Mouse (Mus musculus) forebrain, embryonic 12.5 days (tissue): ENCODE data around the gene Syde2. TPM values are rescaled to one million over a fixed set of nuclear protein-coding genes. Genes with fewer than 3 reads are reported as not detected.

ENCODE experiments used
- ATAC-seq: fragments of 200-750 bp; cut with Nextera tagmentation; 2 replicates; pipeline ENCODE4 v1.8.0; 2017; ENCODE audit warnings: moderate TSS enrichment; ENCODE audit not compliant: low FRiP score
- H3K27ac ChIP-seq: fragments of 300-500 bp; sonication (generic); 2 replicates; pipeline ENCODE4 v1.5.1; 2016; ENCODE audit warnings: mild to moderate bottlenecking
- H3K27me3 ChIP-seq: fragments of 300-500 bp; sonication (generic); 2 replicates; pipeline ENCODE4 v1.6.1; 2016; ENCODE audit warnings: mild to moderate bottlenecking
- H3K36me3 ChIP-seq: fragments of 300-500 bp; sonication (generic); replicated peaks from 2 replicates; pipeline ENCODE4 v1.6.1; 2016; ENCODE audit warnings: mild to moderate bottlenecking
- H3K4me1 ChIP-seq: fragments of 300-500 bp; sonication (generic); 2 replicates; pipeline ENCODE4 v1.6.1; 2016
- H3K4me2 ChIP-seq: fragments of 300-500 bp; sonication (generic); 2 replicates; pipeline ENCODE4 v1.6.1; 2016; ENCODE audit warnings: mild to moderate bottlenecking, moderate library complexity
- H3K4me3 ChIP-seq: fragments of 300-500 bp; sonication (generic); replicated peaks from 2 replicates; pipeline ENCODE4 v1.5.1; 2016; ENCODE audit warnings: mild to moderate bottlenecking
- H3K9ac ChIP-seq: fragments of 300-500 bp; sonication (generic); 2 replicates; pipeline ENCODE4 v1.6.1; 2016; ENCODE audit warnings: mild to moderate bottlenecking
- H3K9me3 ChIP-seq: fragments of 300-500 bp; sonication (generic); 2 replicates; pipeline ENCODE4 v1.6.1; 2016
- WGBS: fragments of 180-500 bp; shearing (Covaris S2); methylation state at CpG from one replicate; pipeline ENCODE4 v1.1.7; 2016; 5-methylcytosine and 5-hydroxymethylcytosine counted together
- polyA plus RNA-seq: library from polyadenylated mRNA; unstranded; fragments of >200 nt; fragmentation: Nextera tagmentation; extraction: Ambion mirVana; gene quantifications from 2 replicates; pipeline ENCODE4 v1.2.1, GENCODE M21; 2016

Gene Syde2
- polyA plus RNA-seq = 0.97 and 1.5 TPM in 2 replicates

DNA sequence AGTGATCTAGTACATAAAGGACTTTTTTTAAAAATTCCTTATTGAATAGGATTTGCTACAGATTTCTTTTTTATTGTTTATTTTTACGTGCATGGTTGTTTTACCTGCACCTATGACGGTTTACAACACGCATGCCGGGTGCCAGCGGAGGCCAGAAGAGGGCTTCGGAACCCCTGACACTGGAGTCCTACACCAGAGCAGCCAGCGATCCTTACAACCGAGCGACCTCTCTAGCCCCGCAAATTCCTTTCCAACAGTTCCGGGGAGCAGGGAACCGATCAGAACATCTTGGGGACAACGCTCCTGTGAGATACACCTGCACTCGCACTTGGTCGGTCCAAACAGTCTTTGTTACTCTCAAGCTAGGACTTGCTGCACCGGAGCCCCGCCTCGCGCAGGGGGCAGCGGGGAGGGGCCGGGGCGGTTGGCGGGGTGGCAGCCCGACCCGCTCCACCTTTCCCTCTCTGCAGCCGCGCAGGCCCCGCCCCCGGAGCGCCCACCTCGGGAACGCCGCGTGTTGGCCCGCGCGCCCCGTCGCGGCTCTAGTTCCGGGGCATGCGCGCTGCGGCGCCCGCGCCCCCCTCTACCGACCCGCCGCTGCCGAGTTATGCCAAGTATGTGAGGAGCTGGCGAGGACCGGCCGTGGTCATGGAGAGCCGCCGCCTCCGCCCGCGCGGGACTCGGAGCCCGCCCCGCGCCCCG lies at the start of gene Syde2:
Syde2 (plus strand) TSS at position 603 of the 702 bp plus-strand sequence.
- no peaks in the 10 kb centered on the region for H3K9me3 ChIP-seq
- ATAC-seq = peak; percentile 89
- peak within 1 kb of the TSS; percentile 84 for H3K4me2 ChIP-seq
- H3K9ac ChIP-seq = peak within 1 kb of the TSS; percentile 72
- H3K4me3 ChIP-seq = peak within 1 kb of the TSS; percentile 74
- H3K27me3 ChIP-seq = peaks cover 18% of the 10 kb centered on the region
- under 1% methylated on average over 61 of the region's 65 CpGs for WGBS
- peak within 1 kb of the TSS; percentile 68; the same call in 1 of the 2 replicates for H3K27ac ChIP-seq
- H3K36me3 ChIP-seq = no peaks in the 10 kb centered on the region
- H3K4me1 ChIP-seq = peaks cover 24% of the 10 kb centered on the region

DNA sequence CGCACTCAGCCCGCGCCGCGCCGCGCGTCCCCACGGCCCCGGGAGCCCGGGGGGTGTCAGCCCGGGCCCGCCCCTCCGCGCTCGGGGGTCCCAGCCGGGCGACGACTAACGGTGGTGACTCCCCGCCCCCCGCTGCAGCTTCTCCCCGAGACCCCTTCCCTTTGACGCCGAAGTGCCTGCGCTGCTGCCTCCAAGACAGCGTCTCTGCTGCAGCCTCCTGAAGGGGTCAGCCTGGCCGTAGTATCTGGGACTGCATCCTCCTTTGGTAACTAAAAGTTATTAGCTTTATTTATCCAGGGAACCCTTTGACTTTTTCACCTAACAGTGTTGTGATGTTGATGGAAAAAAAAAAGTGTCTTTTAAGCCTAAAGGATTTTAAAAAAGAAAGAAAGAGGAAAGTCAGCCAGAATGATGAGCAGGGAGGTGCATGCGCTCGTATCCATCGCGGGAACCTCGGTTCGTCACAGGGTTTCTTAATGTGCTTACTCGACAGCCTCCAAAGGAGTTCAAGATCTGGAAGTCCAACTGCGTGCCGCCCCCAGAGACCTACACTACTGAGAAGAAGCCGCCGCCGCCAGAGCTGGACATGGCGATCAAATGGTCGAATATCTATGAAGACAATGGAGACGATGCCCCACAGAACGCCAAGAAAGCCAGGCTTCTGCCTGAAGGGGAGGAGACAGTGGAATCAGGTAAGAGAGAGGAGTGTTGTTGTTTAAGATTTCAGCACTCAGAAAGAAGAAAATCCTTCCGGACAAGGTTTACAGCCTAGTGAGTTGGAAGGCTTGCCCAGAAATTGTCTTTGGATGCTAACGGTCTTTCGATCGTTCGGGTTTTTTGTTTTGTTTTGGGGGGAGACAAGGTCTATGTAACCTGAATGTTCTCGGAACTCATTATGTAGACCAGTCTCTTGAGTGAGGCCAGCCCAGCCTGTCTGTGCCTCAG lies 49.0 kb upstream of the Syde2 start:
- peak overlapping the region; percentile 64 for H3K4me2 ChIP-seq
- peaks cover 21% of the 10 kb centered on the region for H3K4me1 ChIP-seq
- H3K27ac ChIP-seq = peak overlapping the region; percentile 80
- peak; percentile 27 for ATAC-seq
- H3K36me3 ChIP-seq = peaks cover 24% of the 10 kb centered on the region
- H3K9ac ChIP-seq = peak overlapping the region; percentile 93
- H3K9me3 ChIP-seq = no peaks in the 10 kb centered on the region
- H3K4me3 ChIP-seq = peak overlapping the region; percentile 94
- no peaks in the 10 kb centered on the region for H3K27me3 ChIP-seq
- WGBS = 26% methylated on average over 37 of the region's 50 CpGs

DNA sequence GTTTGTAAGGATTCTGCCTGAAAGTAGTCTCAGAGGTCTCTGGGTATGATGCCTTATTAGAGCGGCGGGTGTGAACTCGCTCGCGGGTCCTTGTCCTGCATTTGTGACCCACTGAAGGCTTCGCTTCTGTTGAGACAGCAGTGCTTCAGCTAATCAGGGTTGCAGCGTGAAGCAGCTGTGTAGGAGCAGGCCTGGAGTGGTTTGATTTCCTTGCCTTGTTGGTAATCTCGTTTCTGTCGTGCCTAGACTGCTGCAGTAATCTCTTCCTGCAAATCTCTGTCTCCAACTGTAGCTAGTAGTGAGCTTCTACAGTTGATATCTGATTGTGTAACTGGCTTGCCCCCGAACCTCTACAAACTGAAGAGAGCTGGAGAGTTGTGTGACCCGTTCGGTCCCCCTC lies 48.3 kb upstream of the Syde2 start:
- Histone ChIP-seq H3K4me2 (peak overlapping the region; percentile 64), H3K9ac (peak overlapping the region; percentile 93; the same call in 1 of the 2 replicates), H3K27me3 (no peaks in the 10 kb centered on the region), H3K27ac (no peak overlapping the region), H3K36me3 (peaks cover 27% of the 10 kb centered on the region), H3K4me1 (peaks cover 21% of the 10 kb centered on the region), H3K9me3 (no peaks in the 10 kb centered on the region), H3K4me3 (peak overlapping the region; percentile 94)
- 89% methylated on average over 12 of the region's 12 CpGs for WGBS
- no peak for ATAC-seq

DNA sequence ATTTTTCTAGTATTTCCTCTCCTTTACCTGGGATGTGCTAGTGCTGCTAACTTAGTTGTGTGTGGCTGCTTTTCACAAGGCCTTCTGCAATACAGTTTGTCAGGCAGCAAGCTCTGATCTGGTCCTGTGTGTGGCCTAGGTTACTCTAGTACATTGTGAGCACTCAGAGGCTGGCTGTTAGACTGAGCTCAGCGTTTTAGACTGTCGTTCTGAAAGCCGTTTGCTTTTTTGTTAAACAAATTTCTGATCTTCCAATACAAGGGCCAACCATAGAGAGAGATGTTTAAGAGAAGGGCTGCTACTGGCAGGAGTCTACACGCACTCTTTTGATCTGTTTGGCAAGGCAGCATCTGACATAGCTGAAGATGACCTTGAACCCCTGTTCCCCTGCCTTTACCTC lies 47.7 kb upstream of the Syde2 start:
- Histone ChIP-seq H3K9me3 (no peaks in the 10 kb centered on the region), H3K27ac (no peak overlapping the region), H3K4me3 (no peak overlapping the region), H3K4me2 (0 out of 2 replicates have a peak overlapping the region, but pooled peaks have one; percentile 64), H3K9ac (no peak overlapping the region), H3K36me3 (peaks cover 32% of the 10 kb centered on the region), H3K27me3 (no peaks in the 10 kb centered on the region), H3K4me1 (peaks cover 21% of the 10 kb centered on the region)
- WGBS = 89% methylated on average over 4 of the region's 4 CpGs
- ATAC-seq = no peak

DNA sequence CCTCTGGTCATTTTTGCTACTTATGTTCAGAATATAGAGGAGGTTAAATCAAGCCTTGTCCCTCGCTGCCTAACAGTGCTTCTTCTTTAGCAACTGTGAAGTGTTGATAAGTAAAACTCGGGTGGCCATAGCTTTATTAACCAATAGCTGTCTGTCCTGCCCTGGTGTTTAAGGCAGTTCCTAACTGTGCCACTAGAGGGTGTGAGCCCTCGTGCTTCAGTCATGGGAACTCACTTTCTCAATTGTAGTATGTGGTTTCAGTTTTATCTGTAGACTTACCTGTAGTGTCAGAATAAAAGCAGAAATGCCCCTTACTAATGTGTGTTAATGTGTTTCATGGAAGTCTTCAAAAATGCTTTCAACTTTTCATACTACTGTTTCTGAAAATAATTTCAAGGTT lies 45.7 kb upstream of the Syde2 start:
- no peak for ATAC-seq
- Histone ChIP-seq H3K4me2 (no peak overlapping the region), H3K27me3 (no peaks in the 10 kb centered on the region), H3K36me3 (peaks cover 36% of the 10 kb centered on the region), H3K27ac (no peak overlapping the region), H3K4me1 (peaks cover 21% of the 10 kb centered on the region), H3K4me3 (no peak overlapping the region), H3K9ac (no peak overlapping the region), H3K9me3 (no peaks in the 10 kb centered on the region)
- WGBS = 21% methylated on average over 3 of the region's 3 CpGs

DNA sequence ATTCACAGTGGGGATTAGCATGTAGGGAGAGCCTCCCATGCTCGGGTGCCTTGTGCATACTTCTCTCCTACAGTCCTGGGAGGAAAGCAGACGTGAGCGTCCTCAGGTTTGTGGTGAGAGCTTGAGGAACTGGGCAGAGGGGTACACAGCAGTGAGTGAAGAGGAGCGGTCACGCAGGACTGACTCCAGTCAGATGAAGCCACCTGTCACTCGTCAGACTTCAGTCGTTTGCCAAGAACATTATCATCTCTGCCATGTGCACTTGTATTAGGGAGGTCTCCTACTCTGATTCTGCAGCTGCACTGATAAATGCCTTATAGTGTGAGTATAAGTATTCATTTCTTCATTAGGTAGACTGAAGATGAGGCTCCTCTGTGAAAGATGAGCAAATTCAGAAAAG lies 43.3 kb upstream of the Syde2 start:
- no peaks in the 10 kb centered on the region for H3K9me3 ChIP-seq
- peaks cover 36% of the 10 kb centered on the region for H3K36me3 ChIP-seq
- H3K4me1 ChIP-seq = peaks cover 8% of the 10 kb centered on the region
- H3K27ac ChIP-seq = no peak overlapping the region
- peaks cover 2% of the 10 kb centered on the region; the same call in 1 of the 2 replicates for H3K27me3 ChIP-seq
- H3K9ac ChIP-seq = no peak overlapping the region
- WGBS = 86% methylated on average over 7 of the region's 7 CpGs
- no peak overlapping the region for H3K4me2 ChIP-seq
- H3K4me3 ChIP-seq = no peak overlapping the region
- no peak for ATAC-seq

DNA sequence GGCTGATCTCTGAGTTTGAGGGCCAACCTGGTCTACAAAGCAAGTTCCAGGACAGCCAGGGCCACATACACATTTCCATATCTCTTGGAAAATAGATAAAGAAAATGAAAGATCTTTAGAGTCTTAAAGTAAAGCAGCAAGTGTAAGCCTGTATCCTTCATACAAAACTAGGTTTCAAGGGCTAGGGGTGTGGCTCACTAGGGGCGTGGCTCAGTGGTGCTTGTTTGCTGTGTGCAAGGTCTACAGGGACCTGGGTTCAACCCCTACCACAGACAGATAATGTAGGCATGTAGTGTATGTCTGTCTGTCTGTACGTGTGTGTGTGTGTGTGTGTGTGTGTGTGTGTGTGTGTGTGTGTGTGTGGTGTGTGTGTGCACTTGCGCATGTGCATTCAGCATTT lies 41.8 kb upstream of the Syde2 start:
- Histone ChIP-seq H3K27ac (no peak overlapping the region), H3K27me3 (peaks cover 11% of the 10 kb centered on the region), H3K9me3 (no peaks in the 10 kb centered on the region), H3K4me3 (no peak overlapping the region), H3K4me2 (no peak overlapping the region), H3K36me3 (peaks cover 24% of the 10 kb centered on the region), H3K4me1 (peaks cover 5% of the 10 kb centered on the region), H3K9ac (no peak overlapping the region)
- no peak for ATAC-seq
- WGBS = 94% methylated on average over 3 of the region's 3 CpGs

DNA sequence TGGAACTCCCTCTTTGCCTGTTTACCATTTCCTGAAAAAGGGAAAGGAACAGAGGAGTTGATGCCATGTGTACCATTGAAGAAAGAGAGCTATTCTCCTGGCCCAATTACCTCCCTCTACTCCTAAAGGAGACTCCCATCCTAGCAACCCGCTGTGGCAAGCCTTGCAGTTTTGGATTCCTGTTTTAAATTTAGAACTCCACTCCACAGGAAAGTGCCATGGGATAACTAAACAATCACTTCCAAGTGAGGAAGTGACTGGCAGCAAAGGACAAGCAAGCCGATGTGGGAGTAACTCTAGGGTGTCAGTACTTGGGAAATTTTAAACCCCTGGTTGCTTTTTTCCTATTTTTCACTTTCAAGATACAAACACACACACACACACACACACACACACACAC lies 41.0 kb upstream of the Syde2 start:
- H3K9me3 ChIP-seq = no peaks in the 10 kb centered on the region
- no peak overlapping the region for H3K4me2 ChIP-seq
- no peak overlapping the region for H3K9ac ChIP-seq
- H3K4me1 ChIP-seq = peaks cover 5% of the 10 kb centered on the region
- H3K36me3 ChIP-seq = peaks cover 16% of the 10 kb centered on the region
- H3K27me3 ChIP-seq = peaks cover 19% of the 10 kb centered on the region
- H3K27ac ChIP-seq = no peak overlapping the region
- no peak overlapping the region for H3K4me3 ChIP-seq
- 65% methylated on average over 2 of the region's 2 CpGs for WGBS
- ATAC-seq = no peak

DNA sequence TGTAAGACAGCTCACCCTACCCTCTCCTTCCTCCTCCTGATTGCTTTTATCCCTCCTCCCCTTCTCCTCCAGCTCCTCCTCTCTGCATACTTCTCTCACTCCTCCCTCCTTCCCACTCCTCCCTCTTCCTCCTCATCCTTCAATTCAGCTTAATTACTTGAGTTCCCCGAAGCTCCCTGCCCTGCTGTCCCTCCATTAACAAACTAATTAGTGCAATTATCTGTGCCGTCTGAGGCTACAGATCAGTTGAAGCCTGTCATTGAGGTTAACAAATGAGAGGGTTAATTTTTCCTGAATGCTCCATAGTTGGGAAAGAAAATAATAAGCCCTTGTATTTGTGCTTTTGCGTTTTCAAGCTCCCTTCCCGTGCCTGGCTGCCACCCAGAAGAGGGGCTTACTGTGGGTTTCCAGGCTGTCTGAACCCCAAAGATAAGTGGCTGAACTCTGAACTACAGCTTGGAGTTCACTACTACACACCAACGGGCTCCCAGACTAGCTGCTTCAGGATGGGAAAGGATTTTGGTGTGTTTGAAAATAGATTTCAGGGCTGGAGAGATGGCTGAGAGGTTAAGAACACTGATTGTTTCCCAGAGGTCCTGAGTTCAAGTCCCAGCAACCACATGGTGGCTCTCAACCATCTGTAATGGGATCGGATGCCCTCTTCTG lies 40.0 kb upstream of the Syde2 start:
- Histone ChIP-seq H3K27me3 (peaks cover 22% of the 10 kb centered on the region), H3K27ac (no peak overlapping the region), H3K36me3 (peaks cover 16% of the 10 kb centered on the region), H3K9ac (no peak overlapping the region), H3K4me1 (peaks cover 5% of the 10 kb centered on the region), H3K4me3 (no peak overlapping the region), H3K4me2 (no peak overlapping the region), H3K9me3 (no peaks in the 10 kb centered on the region)
- 26% methylated on average over 6 of the region's 6 CpGs for WGBS
- peak; percentile 68 for ATAC-seq

DNA sequence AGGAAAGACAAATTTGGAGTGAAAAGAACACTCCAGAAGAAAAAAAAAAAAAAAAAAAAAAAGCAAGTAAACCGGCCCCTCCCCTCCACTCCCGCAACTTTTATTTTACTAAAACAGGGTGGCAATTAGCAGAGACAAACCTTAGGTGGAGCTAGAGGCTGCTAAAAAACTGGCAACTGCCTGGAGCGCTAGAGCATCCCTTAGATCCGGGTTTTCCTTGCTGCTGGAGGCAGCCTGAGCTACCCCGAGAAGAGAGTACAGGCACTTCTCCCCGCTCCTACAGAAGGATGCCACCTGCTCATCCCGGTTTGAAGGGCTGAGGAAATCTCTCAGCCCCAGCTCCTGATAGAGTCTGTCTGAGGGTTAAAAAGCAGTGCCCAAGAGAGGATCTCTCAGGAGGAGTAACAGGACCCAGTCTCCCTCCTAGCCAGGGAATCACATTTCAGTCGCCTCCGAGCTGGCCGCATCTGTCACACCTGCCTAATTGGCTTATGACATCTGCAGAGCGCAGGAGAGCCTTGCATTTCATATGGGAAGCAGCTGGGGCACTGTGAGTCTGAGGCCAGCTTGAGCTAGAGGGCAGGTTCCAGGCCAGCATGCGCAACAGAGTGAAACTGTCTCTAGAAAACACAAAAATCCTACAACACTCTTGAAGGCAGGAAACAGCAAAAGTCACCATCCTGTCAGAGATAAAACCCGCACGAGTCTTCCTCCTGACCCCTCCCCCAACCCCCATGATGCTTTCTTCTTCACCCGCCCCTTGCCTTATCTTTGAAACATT lies 37.4 kb upstream of the Syde2 start:
- ATAC-seq = peak; percentile 74
- Histone ChIP-seq H3K36me3 (peaks cover 1% of the 10 kb centered on the region), H3K4me1 (peaks cover 5% of the 10 kb centered on the region), H3K9me3 (no peaks in the 10 kb centered on the region), H3K27me3 (peaks cover 22% of the 10 kb centered on the region), H3K9ac (no peak overlapping the region), H3K4me3 (peak overlapping the region; percentile 7; the same call in 1 of the 2 replicates), H3K27ac (no peak overlapping the region), H3K4me2 (peak overlapping the region; percentile 44)
- 8% methylated on average over 15 of the region's 15 CpGs for WGBS

DNA sequence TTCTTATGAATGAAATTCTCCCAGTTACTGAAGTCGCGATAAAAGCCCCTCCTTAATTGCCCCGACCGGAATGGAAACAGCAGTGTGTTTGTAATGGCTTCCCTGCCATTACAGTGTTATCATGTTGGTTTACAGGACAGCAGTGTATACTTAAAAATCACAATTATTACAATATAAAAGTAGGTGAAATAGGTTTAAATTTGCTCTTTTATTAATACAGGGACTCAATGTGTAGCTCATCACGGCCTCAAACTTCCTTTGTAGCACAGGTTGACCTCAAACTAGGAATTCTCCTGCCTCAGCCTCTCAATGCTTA lies 36.9 kb upstream of the Syde2 start:
- H3K36me3 ChIP-seq = no peaks in the 10 kb centered on the region; the same call in 1 of the 2 replicates
- no peak overlapping the region for H3K4me3 ChIP-seq
- H3K9ac ChIP-seq = no peak overlapping the region
- no peaks in the 10 kb centered on the region for H3K9me3 ChIP-seq
- WGBS = 46% methylated on average over 5 of the region's 5 CpGs
- ATAC-seq = no peak
- peaks cover 5% of the 10 kb centered on the region for H3K4me1 ChIP-seq
- no peak overlapping the region for H3K4me2 ChIP-seq
- peaks cover 22% of the 10 kb centered on the region for H3K27me3 ChIP-seq
- H3K27ac ChIP-seq = no peak overlapping the region
